Mouse (Mus musculus) embryonic facial prominence, embryonic 12.5 days (tissue): ENCODE measurements at regions not wholly inside any gene's neighbourhood (a gene's known extent, or its start where the extent isn't known, plus 50 kb on each side); places are given as distances from the start of the nearest gene placed in this dataset.
A peak's percentile ranks its signal among the peaks of the same experiment; 100 is the strongest.

Source experiments
- ATAC-seq: fragments of 200-750 bp; cut with Nextera tagmentation; 2 replicates; pipeline ENCODE4 v1.8.0; 2017; ENCODE audit not compliant: insufficient number of reproducible peaks, insufficient read depth, low FRiP score, low TSS enrichment
- H3K27ac ChIP-seq: fragments of 300-500 bp; sonication (generic); 2 replicates; pipeline ENCODE4 v1.5.1; 2016; ENCODE audit warnings: mild to moderate bottlenecking
- H3K27me3 ChIP-seq: fragments of 300-500 bp; sonication (generic); 2 replicates; pipeline ENCODE4 v1.6.1; 2016; ENCODE audit warnings: mild to moderate bottlenecking, moderate library complexity
- H3K36me3 ChIP-seq: fragments of 300-500 bp; sonication (generic); 2 replicates; pipeline ENCODE4 v1.6.1; 2016; ENCODE audit warnings: mild to moderate bottlenecking
- H3K4me1 ChIP-seq: fragments of 300-500 bp; sonication (generic); 2 replicates; pipeline ENCODE4 v1.6.1; 2016
- H3K4me2 ChIP-seq: fragments of 300-500 bp; sonication (generic); replicated peaks from 2 replicates; pipeline ENCODE4 v1.6.1; 2016; ENCODE audit warnings: mild to moderate bottlenecking, moderate library complexity
- H3K4me3 ChIP-seq: fragments of 300-500 bp; sonication (generic); 2 replicates; pipeline ENCODE4 v1.5.1; 2016; ENCODE audit warnings: mild to moderate bottlenecking
- H3K9ac ChIP-seq: fragments of 300-500 bp; sonication (generic); 2 replicates; pipeline ENCODE4 v1.6.1; 2016; ENCODE audit warnings: mild to moderate bottlenecking, moderate library complexity
- H3K9me3 ChIP-seq: fragments of 300-500 bp; sonication (generic); 2 replicates; pipeline ENCODE4 v1.6.1; 2016; ENCODE audit warnings: mild to moderate bottlenecking, moderate library complexity
- WGBS: fragments of 180-500 bp; shearing (Covaris S2); methylation state at CpG from one replicate; pipeline ENCODE4 v1.1.7; 2016; 5-methylcytosine and 5-hydroxymethylcytosine counted together

DNA sequence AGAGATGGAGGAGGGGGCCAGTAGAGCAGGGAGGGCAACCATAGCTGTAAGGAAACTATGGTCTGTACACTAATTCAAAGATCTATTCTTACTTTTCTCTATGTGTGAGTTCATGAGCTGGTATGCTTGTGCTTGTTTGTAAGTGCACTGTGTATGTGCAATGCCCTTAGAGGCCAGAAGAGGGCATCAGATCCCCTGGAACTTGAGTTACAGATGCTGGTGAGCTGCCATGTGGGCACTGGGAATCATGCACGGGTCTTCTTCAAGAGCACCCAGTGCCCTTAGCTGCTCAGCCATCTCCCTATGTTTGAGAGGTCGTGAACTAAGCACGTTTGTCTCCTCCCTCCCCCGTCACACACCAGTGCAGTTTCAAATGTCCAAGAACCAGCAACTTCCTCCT lies 68.9 kb downstream of the Tbx3 start:
- no peaks in the 10 kb centered on the region for H3K4me1 ChIP-seq
- 68% methylated on average over 4 of the region's 4 CpGs for WGBS
- H3K9ac ChIP-seq: no peak overlapping the region
- H3K27ac ChIP-seq: no peak overlapping the region
- ATAC-seq: no peak
- no peak overlapping the region for H3K4me3 ChIP-seq
- no peaks in the 10 kb centered on the region for H3K27me3 ChIP-seq
- no peaks in the 10 kb centered on the region for H3K36me3 ChIP-seq
- H3K9me3 ChIP-seq: no peaks in the 10 kb centered on the region
- H3K4me2 ChIP-seq: no peak overlapping the region

DNA sequence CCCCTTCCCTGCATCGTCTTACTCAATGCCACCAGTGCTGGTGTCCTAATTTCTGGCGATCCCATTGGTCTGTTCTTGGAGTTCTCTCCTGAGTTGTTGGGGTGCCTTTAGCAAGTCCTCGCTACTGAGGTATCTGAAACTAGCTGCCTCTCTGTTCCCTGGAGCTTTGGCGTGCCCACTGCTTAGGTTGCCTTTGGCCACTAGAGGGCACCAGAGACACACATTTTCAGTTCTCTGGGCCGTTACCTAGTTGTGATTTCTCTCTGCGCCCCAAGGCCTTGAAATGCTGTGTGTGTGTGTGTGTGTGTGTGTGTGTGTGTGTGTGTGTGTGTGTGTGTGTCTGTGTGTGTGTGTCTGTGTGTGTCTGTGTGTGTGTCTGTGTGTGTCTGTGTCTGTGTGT lies 70.6 kb downstream of the Tbx3 start:
- Histone ChIP-seq H3K9me3 (no peaks in the 10 kb centered on the region), H3K9ac (no peak overlapping the region), H3K27me3 (no peaks in the 10 kb centered on the region), H3K4me3 (no peak overlapping the region), H3K4me1 (no peaks in the 10 kb centered on the region), H3K27ac (no peak overlapping the region), H3K4me2 (no peak overlapping the region), H3K36me3 (no peaks in the 10 kb centered on the region)
- no peak for ATAC-seq
- 5% methylated on average over 6 of the region's 6 CpGs for WGBS

DNA sequence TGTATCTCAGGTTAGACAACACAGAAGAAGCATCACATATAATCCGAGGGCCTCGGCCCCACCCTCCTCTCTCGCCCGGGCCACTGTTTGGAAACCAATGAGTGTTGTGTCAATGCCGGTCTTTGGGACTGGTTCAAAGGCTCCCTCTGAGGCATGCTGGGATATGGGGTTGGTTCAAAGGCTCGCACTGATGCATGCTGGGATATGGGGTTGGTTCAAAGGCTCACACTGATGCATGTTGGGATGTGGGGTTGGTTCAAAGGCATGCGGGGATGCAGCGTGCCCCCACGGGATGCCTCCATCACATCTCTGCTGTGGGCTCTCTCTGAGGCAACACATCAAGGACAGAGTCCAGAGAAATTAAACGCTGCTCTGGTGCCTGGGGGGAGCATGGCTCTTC lies 73.3 kb downstream of the Tbx3 start:
- Histone ChIP-seq H3K4me2 (no peak overlapping the region), H3K9ac (no peak overlapping the region), H3K4me1 (peaks cover 7% of the 10 kb centered on the region; the same call in 1 of the 2 replicates), H3K36me3 (no peaks in the 10 kb centered on the region), H3K27ac (no peak overlapping the region), H3K9me3 (no peaks in the 10 kb centered on the region), H3K27me3 (peaks cover 19% of the 10 kb centered on the region), H3K4me3 (no peak overlapping the region)
- no peak for ATAC-seq
- 80% methylated on average over 10 of the region's 10 CpGs for WGBS

GRCm38 (mm10) chr5:119747038-119747437 lies 76.6 kb downstream of the Tbx3 start:
- Histone ChIP-seq H3K9ac (no peak overlapping the region), H3K4me1 (peaks cover 11% of the 10 kb centered on the region; the same call in 1 of the 2 replicates), H3K27ac (no peak overlapping the region), H3K9me3 (no peaks in the 10 kb centered on the region), H3K4me2 (no peak overlapping the region), H3K36me3 (no peaks in the 10 kb centered on the region), H3K4me3 (no peak overlapping the region), H3K27me3 (peaks cover 44% of the 10 kb centered on the region)
- 77% methylated on average over 10 of the region's 10 CpGs for WGBS
- no peak for ATAC-seq

GRCm38 (mm10) chr5:119748667-119749066 lies 78.2 kb downstream of the Tbx3 start:
- H3K27ac ChIP-seq: no peak overlapping the region
- ATAC-seq: no peak
- peaks cover 44% of the 10 kb centered on the region for H3K27me3 ChIP-seq
- H3K4me3 ChIP-seq: peak overlapping the region; percentile 23
- 0% methylated on average over 21 of the region's 21 CpGs for WGBS
- H3K9me3 ChIP-seq: no peaks in the 10 kb centered on the region
- peaks cover 11% of the 10 kb centered on the region; the same call in 1 of the 2 replicates for H3K4me1 ChIP-seq
- H3K9ac ChIP-seq: no peak overlapping the region
- no peaks in the 10 kb centered on the region for H3K36me3 ChIP-seq
- peak overlapping the region; percentile 43 for H3K4me2 ChIP-seq

DNA sequence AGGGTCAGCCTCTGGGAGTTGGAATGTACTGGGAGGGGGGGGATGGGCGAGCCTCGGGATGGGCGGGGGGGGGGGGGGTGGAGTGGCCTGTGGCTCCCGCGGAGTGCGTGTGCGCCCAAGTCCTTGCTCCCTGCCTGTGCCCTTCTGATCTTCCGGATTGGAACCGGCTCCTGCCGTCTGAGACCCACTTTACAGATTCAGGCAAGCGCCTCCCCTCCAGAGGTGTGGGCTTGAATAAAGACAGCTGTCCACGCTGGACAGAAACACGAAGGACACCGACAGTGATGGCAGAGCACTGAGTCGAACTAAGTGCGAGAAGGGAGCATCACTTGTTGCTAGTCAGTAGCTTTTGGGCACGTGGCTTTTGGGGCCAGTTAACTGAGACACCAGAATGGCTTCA lies 78.7 kb downstream of the Tbx3 start:
- H3K9ac ChIP-seq: no peak overlapping the region
- H3K4me3 ChIP-seq: peak overlapping the region; percentile 23
- ATAC-seq: no peak
- H3K4me1 ChIP-seq: peaks cover 11% of the 10 kb centered on the region; the same call in 1 of the 2 replicates
- no peaks in the 10 kb centered on the region for H3K36me3 ChIP-seq
- H3K9me3 ChIP-seq: no peaks in the 10 kb centered on the region
- WGBS: 6% methylated on average over 12 of the region's 17 CpGs
- H3K27me3 ChIP-seq: peaks cover 44% of the 10 kb centered on the region
- H3K27ac ChIP-seq: no peak overlapping the region
- H3K4me2 ChIP-seq: peak overlapping the region; percentile 43

GRCm38 (mm10) chr5:119755782-119756181 lies 76.7 kb upstream of the Tbx5 start:
- Histone ChIP-seq H3K27me3 (peaks cover 5% of the 10 kb centered on the region), H3K36me3 (no peaks in the 10 kb centered on the region), H3K9ac (no peak overlapping the region), H3K9me3 (no peaks in the 10 kb centered on the region), H3K4me1 (peaks cover 6% of the 10 kb centered on the region; the same call in 1 of the 2 replicates), H3K27ac (no peak overlapping the region), H3K4me2 (no peak overlapping the region), H3K4me3 (no peak overlapping the region)
- ATAC-seq: no peak
- WGBS: 37% methylated on average over 9 of the region's 9 CpGs

DNA sequence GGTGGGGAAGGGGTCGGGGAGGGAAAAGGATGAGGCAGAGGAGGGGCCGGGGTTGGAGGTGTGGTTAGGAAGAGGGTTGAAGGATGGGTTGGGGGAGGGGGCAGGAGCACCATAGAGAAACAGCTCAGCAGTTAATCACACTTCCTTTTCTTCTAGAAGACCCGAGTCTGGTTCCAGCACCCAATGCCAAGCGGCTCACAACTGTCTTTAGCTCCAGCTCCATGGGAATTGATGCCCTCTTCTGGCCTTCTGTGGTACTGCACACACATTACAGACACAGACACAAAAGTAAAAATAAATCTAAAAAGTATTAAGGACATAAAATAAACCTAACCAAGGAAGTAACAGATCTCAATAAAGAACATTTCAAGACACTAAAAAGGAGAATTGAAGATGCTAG lies 73.6 kb upstream of the Tbx5 start:
- Histone ChIP-seq H3K4me1 (peaks cover 6% of the 10 kb centered on the region; the same call in 1 of the 2 replicates), H3K4me3 (no peak overlapping the region), H3K27ac (no peak overlapping the region), H3K36me3 (no peaks in the 10 kb centered on the region), H3K9ac (no peak overlapping the region), H3K4me2 (no peak overlapping the region), H3K9me3 (no peaks in the 10 kb centered on the region), H3K27me3 (0 out of 2 replicates have a peak, but pooled peaks cover under 1% of the 10 kb centered on the region)
- no peak for ATAC-seq
- WGBS: 82% methylated on average over 4 of the region's 4 CpGs

DNA sequence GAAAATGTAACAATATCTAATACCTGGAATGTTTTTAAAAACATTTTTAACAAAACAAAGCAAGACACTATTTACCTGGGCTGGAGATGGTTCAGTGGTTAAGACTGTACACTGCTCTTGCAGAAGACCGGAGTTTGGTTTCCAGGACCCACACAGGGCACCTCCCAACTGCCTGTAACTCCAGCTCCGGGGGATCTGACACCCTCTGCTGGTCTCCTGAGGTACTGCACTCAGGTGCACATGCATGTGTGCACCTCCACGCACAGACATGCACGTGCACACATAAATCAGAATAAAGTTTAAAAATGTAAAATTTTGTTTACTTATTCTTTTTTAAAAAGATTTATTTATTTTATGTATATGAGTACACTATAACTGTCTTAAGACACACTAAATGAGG lies 70.4 kb upstream of the Tbx5 start:
- Histone ChIP-seq H3K36me3 (no peaks in the 10 kb centered on the region), H3K27ac (no peak overlapping the region), H3K4me3 (no peak overlapping the region), H3K9ac (no peak overlapping the region), H3K9me3 (no peaks in the 10 kb centered on the region), H3K4me1 (no peaks in the 10 kb centered on the region), H3K27me3 (peaks cover 8% of the 10 kb centered on the region; the same call in 1 of the 2 replicates), H3K4me2 (no peak overlapping the region)
- no peak for ATAC-seq
- 75% methylated on average over 4 of the region's 4 CpGs for WGBS

DNA sequence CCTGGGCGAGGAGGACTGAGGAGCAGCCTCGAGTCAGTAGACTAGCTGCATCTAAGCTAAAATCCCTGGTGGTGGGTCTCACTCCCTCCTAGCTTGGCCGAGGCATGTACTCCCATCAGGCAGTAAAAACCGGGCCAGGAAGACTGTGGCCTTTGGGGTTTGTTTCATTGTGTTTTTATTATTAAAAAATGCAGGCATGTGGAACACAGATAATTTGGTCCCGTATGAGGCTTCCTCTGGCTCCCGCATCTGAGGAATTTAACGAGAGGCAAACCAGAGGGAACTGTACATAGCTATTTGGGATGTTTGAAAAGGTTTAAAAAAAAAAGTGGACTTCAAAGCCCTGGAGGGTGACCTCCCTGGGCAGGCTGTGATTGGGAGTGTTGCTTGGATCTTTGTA lies 69.1 kb upstream of the Tbx5 start:
- Histone ChIP-seq H3K9me3 (no peaks in the 10 kb centered on the region), H3K9ac (no peak overlapping the region), H3K4me1 (no peaks in the 10 kb centered on the region), H3K27me3 (peaks cover 8% of the 10 kb centered on the region; the same call in 1 of the 2 replicates), H3K4me2 (no peak overlapping the region), H3K4me3 (no peak overlapping the region), H3K27ac (no peak overlapping the region), H3K36me3 (no peaks in the 10 kb centered on the region)
- WGBS: 51% methylated on average over 7 of the region's 7 CpGs
- ATAC-seq: no peak

GRCm38 (mm10) chr5:119766372-119766771 lies 66.1 kb upstream of the Tbx5 start:
- Histone ChIP-seq H3K4me2 (no peak overlapping the region), H3K4me1 (no peaks in the 10 kb centered on the region), H3K27me3 (peaks cover 8% of the 10 kb centered on the region; the same call in 1 of the 2 replicates), H3K9ac (no peak overlapping the region), H3K27ac (no peak overlapping the region), H3K36me3 (no peaks in the 10 kb centered on the region), H3K9me3 (no peaks in the 10 kb centered on the region), H3K4me3 (no peak overlapping the region)
- 43% methylated on average over 13 of the region's 13 CpGs for WGBS
- no peak for ATAC-seq

- 68% methylated on average over 2 of the region's 2 CpGs for WGBS
- no peak overlapping the region for H3K4me2 ChIP-seq
- H3K9me3 ChIP-seq: 0 out of 2 replicates have a peak, but pooled peaks cover 3% of the 10 kb centered on the region
- no peak overlapping the region for H3K9ac ChIP-seq
- no peak overlapping the region for H3K4me3 ChIP-seq
- H3K36me3 ChIP-seq: no peaks in the 10 kb centered on the region
- no peak for ATAC-seq
- peaks cover 8% of the 10 kb centered on the region; the same call in 1 of the 2 replicates for H3K27me3 ChIP-seq
- H3K4me1 ChIP-seq: no peaks in the 10 kb centered on the region
- H3K27ac ChIP-seq: no peak overlapping the region
Observed at GRCm38 (mm10) chr5:119770951-119771350, 61.5 kb upstream of the Tbx5 start.
